Mouse (Mus musculus) spleen, adult 12 weeks (tissue): ENCODE results near the gene Vmn1r152.
"Not testable (repeated sequence)": the region's sequence is repeated elsewhere in the genome, so short reads cannot be mapped to it uniquely, and the experiment has no call there.

Source experiments
- DNase-seq: peaks from one replicate; pipeline ENCODE4 v3.0.0; 2022; ENCODE audit warnings: low spot score

The Vmn1r152 gene

GRCm38 (mm10) chr7:22522667-22523066 is at the start of gene Vmn1r152:
Gene Vmn1r152, plus strand, starts transcription at chr7:22522967.
- not testable (repeated sequence) for DNase-seq

DNA sequence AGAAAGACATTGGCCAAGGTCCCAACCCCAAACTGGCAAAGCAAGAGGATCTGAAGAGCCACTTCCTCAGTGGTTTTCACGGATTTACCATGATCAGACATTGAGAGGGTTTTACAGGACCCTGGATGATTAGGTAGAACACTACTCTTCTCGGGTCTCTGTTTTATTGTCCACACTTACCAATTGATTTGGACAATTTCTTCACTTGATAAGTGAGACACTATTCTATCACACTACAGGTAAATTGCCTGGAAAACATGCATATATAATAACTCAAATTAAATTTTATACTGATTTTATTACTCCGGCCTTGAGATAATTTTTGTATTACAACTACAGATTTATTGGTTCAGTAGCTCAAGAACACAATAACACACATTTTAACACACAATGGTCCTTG is 23.2 kb upstream of the Vmn1r152 start, which contains the start of gene Vmn1r151:
TSS of gene Vmn1r151 (minus strand) at position 101 of the 400 bp plus-strand sequence.
- not testable (repeated sequence) for DNase-seq

- DNase-seq, result not testable (repeated sequence)
These were observed 12.0 kb downstream of the Vmn1r152 start, which contains the start of gene Gm8677 for GRCm38 (mm10) chr7:22534787-22535186. Gene Gm8677, minus strand, starts transcription at chr7:22534887.

DNA sequence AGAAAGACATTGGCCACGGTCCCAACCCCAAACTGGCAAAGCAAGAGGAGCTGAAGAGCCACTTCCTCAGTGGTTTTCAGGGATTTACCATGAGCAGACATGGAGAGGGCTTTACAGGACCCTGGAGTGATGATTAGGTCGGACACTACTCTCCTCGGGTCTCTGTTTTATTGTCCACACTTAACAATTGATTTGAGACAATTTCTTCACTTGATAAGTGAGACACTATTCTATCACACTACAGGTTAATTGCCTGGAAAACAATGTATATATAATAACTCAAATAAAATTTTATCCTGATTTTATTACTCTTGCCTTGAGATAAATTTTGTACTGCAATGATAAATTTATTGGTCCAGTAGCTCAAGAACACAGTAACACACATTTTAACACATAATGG is 42.5 kb downstream of the Vmn1r152 start, which contains the start of gene Gm4201:
TSS of gene Gm4201 (minus strand) at position 101 of the 400 bp plus-strand sequence.
- not testable (repeated sequence) for DNase-seq
